Mouse (Mus musculus) forebrain, embryonic 13.5 days (tissue): Measurements from ENCODE around the gene Rftn1. TPM values are rescaled to one million over a fixed set of nuclear protein-coding genes. Genes with fewer than 3 reads are reported as not detected.

Experiments
- ATAC-seq: fragments of 200-750 bp; cut with Nextera tagmentation; 2 replicates; pipeline ENCODE4 v1.8.0; 2017
- H3K27ac ChIP-seq: fragments of 300-500 bp; sonication (generic); 2 replicates; pipeline ENCODE4 v1.5.1; 2015; ENCODE audit warnings: inconsistent platforms, mild to moderate bottlenecking, moderate library complexity
- H3K27me3 ChIP-seq: fragments of 300-500 bp; sonication (generic); 2 replicates; pipeline ENCODE4 v1.6.1; 2015; ENCODE audit warnings: mild to moderate bottlenecking, inconsistent platforms
- H3K36me3 ChIP-seq: fragments of 300-500 bp; sonication (generic); 2 replicates; pipeline ENCODE4 v1.6.1; 2015; ENCODE audit warnings: mild to moderate bottlenecking, inconsistent platforms; ENCODE audit not compliant: poor library complexity, severe bottlenecking
- H3K4me1 ChIP-seq: fragments of 300-500 bp; sonication (generic); 2 replicates; pipeline ENCODE4 v1.6.1; 2015; ENCODE audit warnings: inconsistent platforms
- H3K4me2 ChIP-seq: fragments of 300-500 bp; sonication (generic); 2 replicates; pipeline ENCODE4 v1.6.1; 2015; ENCODE audit warnings: inconsistent platforms, mild to moderate bottlenecking, moderate library complexity
- H3K4me3 ChIP-seq: fragments of 300-500 bp; sonication (generic); 2 replicates; pipeline ENCODE4 v1.5.1; 2015; ENCODE audit warnings: mild to moderate bottlenecking, inconsistent platforms
- H3K9ac ChIP-seq: fragments of 300-500 bp; sonication (generic); 2 replicates; pipeline ENCODE4 v1.6.1; 2015; ENCODE audit warnings: mild to moderate bottlenecking, inconsistent platforms
- H3K9me3 ChIP-seq: fragments of 300-500 bp; sonication (generic); replicated peaks from 2 replicates; pipeline ENCODE4 v1.6.1; 2016; ENCODE audit warnings: inconsistent platforms
- WGBS: fragments of 180-500 bp; shearing (Covaris S2); methylation state at CpG from one replicate; pipeline ENCODE4 v1.1.7; 2015; 5-methylcytosine and 5-hydroxymethylcytosine counted together
- polyA plus RNA-seq: library from polyadenylated mRNA; unstranded; fragments of >200 nt; fragmentation: Nextera tagmentation; extraction: Ambion mirVana; gene quantifications from 2 replicates; pipeline ENCODE4 v1.2.1, GENCODE M21; 2015

Rftn1 gene
- polyA plus RNA-seq, 1 experiment from 2014 or later = 15.3 TPM

GRCm38 (mm10) chr17:50097831-50098230 is 92.6 kb downstream of the Rftn1 start:
- no peaks in the 10 kb centered on the region for H3K27me3 ChIP-seq
- no peaks in the 10 kb centered on the region for H3K36me3 ChIP-seq
- H3K4me3 ChIP-seq = no peak overlapping the region
- H3K9me3 ChIP-seq = no peaks in the 10 kb centered on the region
- H3K4me2 ChIP-seq = no peak overlapping the region
- no peak overlapping the region for H3K9ac ChIP-seq
- H3K27ac ChIP-seq = no peak overlapping the region
- ATAC-seq = no peak
- 86% methylated on average over 5 of the region's 5 CpGs for WGBS
- H3K4me1 ChIP-seq = peaks cover 10% of the 10 kb centered on the region

DNA sequence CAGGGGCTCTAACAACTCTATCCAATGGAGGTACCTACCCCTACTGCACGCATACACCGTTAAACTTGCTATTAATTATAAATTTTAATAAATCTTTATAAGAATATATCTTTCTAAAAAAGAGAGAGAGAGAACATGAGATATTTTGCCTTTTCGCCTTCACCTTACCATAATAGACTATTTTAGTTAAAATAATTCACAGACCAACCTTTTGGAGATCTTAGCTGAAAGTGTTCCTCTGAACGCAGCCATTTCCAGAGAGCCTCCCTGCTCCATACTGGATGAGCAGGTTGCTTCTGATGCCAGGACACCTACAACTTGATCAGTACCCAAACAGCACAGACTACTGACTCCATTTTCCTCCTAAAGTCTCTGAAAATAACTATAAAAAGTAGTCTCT is 94.2 kb downstream of the Rftn1 start:
- Histone ChIP-seq H3K27me3 (no peaks in the 10 kb centered on the region), H3K4me1 (peaks cover 10% of the 10 kb centered on the region), H3K9ac (no peak overlapping the region), H3K9me3 (no peaks in the 10 kb centered on the region), H3K36me3 (no peaks in the 10 kb centered on the region), H3K4me3 (no peak overlapping the region), H3K27ac (no peak overlapping the region), H3K4me2 (no peak overlapping the region)
- 93% methylated on average over 4 of the region's 4 CpGs for WGBS
- no peak for ATAC-seq

DNA sequence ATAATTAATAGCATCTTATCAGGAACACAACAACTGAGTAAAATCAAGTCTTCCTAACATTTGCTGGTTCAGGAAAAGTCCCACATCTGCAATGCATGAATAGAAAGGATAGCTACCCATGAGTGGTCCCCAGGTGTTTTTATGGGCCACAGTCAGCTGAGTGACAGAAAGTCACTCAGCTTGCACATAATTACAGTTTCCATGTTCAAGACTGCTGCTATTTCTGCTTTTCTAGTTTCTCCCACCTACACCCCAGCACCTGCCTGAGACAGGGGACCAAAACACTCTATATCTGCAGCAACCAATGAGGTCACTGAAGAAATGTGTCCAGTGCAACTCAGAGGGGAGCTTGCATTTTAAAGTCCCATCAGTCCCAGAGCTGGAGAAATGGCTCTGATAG is 95.9 kb downstream of the Rftn1 start:
- no peak overlapping the region for H3K9ac ChIP-seq
- H3K4me1 ChIP-seq = peaks cover 3% of the 10 kb centered on the region
- H3K9me3 ChIP-seq = no peaks in the 10 kb centered on the region
- no peaks in the 10 kb centered on the region for H3K27me3 ChIP-seq
- no peak for ATAC-seq
- no peak overlapping the region for H3K4me3 ChIP-seq
- H3K36me3 ChIP-seq = no peaks in the 10 kb centered on the region
- no peak overlapping the region for H3K4me2 ChIP-seq
- no peak overlapping the region for H3K27ac ChIP-seq

GRCm38 (mm10) chr17:50094077-50094476 is 96.4 kb downstream of the Rftn1 start:
- Histone ChIP-seq H3K4me2 (no peak overlapping the region), H3K9ac (no peak overlapping the region), H3K27ac (no peak overlapping the region), H3K27me3 (no peaks in the 10 kb centered on the region), H3K4me1 (no peaks in the 10 kb centered on the region), H3K9me3 (no peaks in the 10 kb centered on the region), H3K4me3 (no peak overlapping the region), H3K36me3 (no peaks in the 10 kb centered on the region)
- ATAC-seq = no peak
- whole genome bisulfite sequencing = 85% methylated on average over 5 of the region's 5 CpGs

- Histone ChIP-seq H3K27ac (no peak overlapping the region), H3K4me2 (no peak overlapping the region), H3K36me3 (no peaks in the 10 kb centered on the region), H3K9ac (no peak overlapping the region), H3K4me1 (no peaks in the 10 kb centered on the region), H3K4me3 (no peak overlapping the region), H3K27me3 (no peaks in the 10 kb centered on the region), H3K9me3 (no peaks in the 10 kb centered on the region)
- no peak for ATAC-seq
- WGBS = 59% methylated on average over 3 of the region's 3 CpGs
These were observed 97.1 kb downstream of the Rftn1 start for GRCm38 (mm10) chr17:50093356-50093755.

- H3K4me1 ChIP-seq = no peaks in the 10 kb centered on the region
- H3K9ac ChIP-seq = no peak overlapping the region
- no peaks in the 10 kb centered on the region for H3K27me3 ChIP-seq
- H3K4me2 ChIP-seq = no peak overlapping the region
- no peak for ATAC-seq
- H3K36me3 ChIP-seq = no peaks in the 10 kb centered on the region
- WGBS = 86% methylated on average over 8 of the region's 8 CpGs
- H3K9me3 ChIP-seq = no peaks in the 10 kb centered on the region
- H3K4me3 ChIP-seq = no peak overlapping the region
- H3K27ac ChIP-seq = no peak overlapping the region
These were observed 97.6 kb downstream of the Rftn1 start for GRCm38 (mm10) chr17:50092848-50093247.

GRCm38 (mm10) chr17:50091829-50092228 is 98.6 kb downstream of the Rftn1 start:
- Histone ChIP-seq H3K4me2 (no peak overlapping the region), H3K27me3 (no peaks in the 10 kb centered on the region), H3K9me3 (no peaks in the 10 kb centered on the region), H3K4me3 (no peak overlapping the region), H3K4me1 (no peaks in the 10 kb centered on the region), H3K36me3 (no peaks in the 10 kb centered on the region), H3K27ac (no peak overlapping the region), H3K9ac (no peak overlapping the region)
- WGBS = 69% methylated on average over 6 of the region's 6 CpGs
- ATAC-seq = no peak

GRCm38 (mm10) chr17:50089725-50090124 is 100.7 kb downstream of the Rftn1 start:
- H3K27me3 ChIP-seq = no peaks in the 10 kb centered on the region
- H3K4me2 ChIP-seq = no peak overlapping the region
- no peaks in the 10 kb centered on the region for H3K36me3 ChIP-seq
- no peaks in the 10 kb centered on the region for H3K4me1 ChIP-seq
- H3K9me3 ChIP-seq = no peaks in the 10 kb centered on the region
- ATAC-seq = no peak
- no peak overlapping the region for H3K4me3 ChIP-seq
- H3K27ac ChIP-seq = no peak overlapping the region
- 88% methylated on average over 8 of the region's 8 CpGs for WGBS
- H3K9ac ChIP-seq = no peak overlapping the region

DNA sequence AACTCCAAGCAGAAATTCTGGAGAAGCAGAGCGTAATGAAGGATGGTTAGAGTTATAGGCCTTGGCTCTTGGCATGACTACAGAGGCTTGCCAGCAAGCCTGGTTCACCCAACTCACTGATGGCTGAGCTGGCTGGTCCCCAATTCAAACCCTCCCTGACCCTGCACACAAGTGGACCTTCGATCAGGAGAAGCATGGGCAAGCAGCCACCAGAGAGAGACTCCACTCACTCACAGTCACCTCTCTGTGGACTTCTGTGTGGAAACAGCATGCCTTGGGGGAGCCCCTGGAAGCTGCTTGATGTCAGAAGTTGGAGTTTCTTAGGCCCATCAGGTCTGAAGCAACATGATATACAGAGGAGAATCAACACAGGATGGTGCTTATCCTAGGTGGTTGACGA is 102.4 kb downstream of the Rftn1 start:
- H3K27me3 ChIP-seq = no peaks in the 10 kb centered on the region
- no peak overlapping the region for H3K9ac ChIP-seq
- H3K9me3 ChIP-seq = no peaks in the 10 kb centered on the region
- ATAC-seq = no peak; the same call in 1 of the 2 replicates
- no peak overlapping the region for H3K4me2 ChIP-seq
- no peaks in the 10 kb centered on the region for H3K4me1 ChIP-seq
- 94% methylated on average over 3 of the region's 3 CpGs for WGBS
- H3K36me3 ChIP-seq = no peaks in the 10 kb centered on the region
- H3K27ac ChIP-seq = no peak overlapping the region
- H3K4me3 ChIP-seq = no peak overlapping the region

DNA sequence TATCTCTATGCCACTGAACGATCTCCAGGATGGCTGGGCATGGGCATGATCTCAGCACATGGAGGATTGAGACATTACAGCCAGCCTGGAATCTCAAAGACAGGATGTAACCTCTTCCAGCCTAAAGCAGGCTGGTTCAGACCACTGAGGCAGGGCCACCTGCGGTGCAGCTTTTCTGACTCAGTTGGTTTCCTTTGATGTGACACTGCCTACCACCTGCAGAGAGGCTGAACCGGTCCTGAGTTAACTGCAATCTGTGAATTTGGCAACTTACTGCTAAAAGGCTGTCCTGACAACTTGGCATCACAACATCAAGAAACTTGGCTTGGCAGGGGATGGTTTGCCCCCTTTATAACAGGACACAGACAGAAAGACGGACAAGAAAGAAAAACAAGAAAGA is 103.6 kb downstream of the Rftn1 start:
- H3K27me3 ChIP-seq = no peaks in the 10 kb centered on the region
- H3K9ac ChIP-seq = no peak overlapping the region
- H3K4me2 ChIP-seq = no peak overlapping the region
- no peaks in the 10 kb centered on the region for H3K36me3 ChIP-seq
- no peak overlapping the region for H3K27ac ChIP-seq
- no peaks in the 10 kb centered on the region for H3K4me1 ChIP-seq
- H3K4me3 ChIP-seq = no peak overlapping the region
- H3K9me3 ChIP-seq = no peaks in the 10 kb centered on the region
- ATAC-seq = no peak
- 65% methylated on average over 4 of the region's 4 CpGs for WGBS

- Histone ChIP-seq H3K36me3 (no peaks in the 10 kb centered on the region), H3K4me3 (no peak overlapping the region), H3K9ac (no peak overlapping the region), H3K27me3 (no peaks in the 10 kb centered on the region), H3K27ac (no peak overlapping the region), H3K9me3 (no peaks in the 10 kb centered on the region), H3K4me1 (no peaks in the 10 kb centered on the region), H3K4me2 (no peak overlapping the region)
- no peak for ATAC-seq
- 81% methylated on average over 6 of the region's 6 CpGs for WGBS
These were observed 105.8 kb downstream of the Rftn1 start for GRCm38 (mm10) chr17:50084721-50085120.

GRCm38 (mm10) chr17:50083937-50084336 is 106.5 kb downstream of the Rftn1 start:
- H3K36me3 ChIP-seq = no peaks in the 10 kb centered on the region
- no peak for ATAC-seq
- H3K27ac ChIP-seq = no peak overlapping the region
- WGBS = 91% methylated on average over 4 of the region's 4 CpGs
- no peaks in the 10 kb centered on the region for H3K9me3 ChIP-seq
- H3K27me3 ChIP-seq = no peaks in the 10 kb centered on the region
- H3K4me1 ChIP-seq = no peaks in the 10 kb centered on the region
- H3K9ac ChIP-seq = no peak overlapping the region
- H3K4me2 ChIP-seq = no peak overlapping the region
- H3K4me3 ChIP-seq = no peak overlapping the region

DNA sequence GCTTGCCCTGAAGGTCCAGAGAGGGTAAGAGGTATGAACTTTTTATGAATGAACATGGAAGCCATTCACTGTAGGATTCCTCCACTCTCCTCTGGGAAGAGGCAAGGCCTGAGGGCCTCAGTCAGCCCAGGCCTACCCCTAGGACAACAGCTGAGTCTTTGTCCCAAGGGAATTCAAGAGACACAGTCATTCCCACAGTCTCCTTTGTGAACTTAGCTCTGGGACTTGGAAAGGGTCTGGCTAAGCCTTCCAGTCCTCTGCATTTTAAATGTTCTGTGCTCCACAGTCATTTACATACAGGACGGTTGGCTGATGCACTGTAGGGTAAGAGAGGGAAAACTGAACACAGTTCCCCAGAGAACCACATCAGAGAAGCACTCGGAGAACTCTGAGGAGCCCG is 107.5 kb downstream of the Rftn1 start:
- Histone ChIP-seq H3K36me3 (no peaks in the 10 kb centered on the region), H3K27me3 (no peaks in the 10 kb centered on the region), H3K9ac (no peak overlapping the region), H3K4me2 (no peak overlapping the region), H3K9me3 (no peaks in the 10 kb centered on the region), H3K4me1 (no peaks in the 10 kb centered on the region), H3K4me3 (no peak overlapping the region), H3K27ac (no peak overlapping the region)
- 78% methylated on average over 3 of the region's 3 CpGs for WGBS
- ATAC-seq = no peak
